Mouse (Mus musculus) A20 (cell line): ENCODE measurements around the gene Ttc23.

ENCODE experiments used
- DNase-seq: peaks from one replicate; pipeline ENCODE4 v3.0.0-alpha.2; 2011; ENCODE audit warnings: low read depth, low spot score

The Ttc23 gene

GRCm38 (mm10) chr7:67647277-67647676 lies at the start of gene Ttc23:
Gene Ttc23 (plus strand): TSS chr7:67647410.
- DNase-seq: no peak

- no peak for DNase-seq
Measured at GRCm38 (mm10) chr7:67598050-67598449, 49.2 kb upstream of the Ttc23 start.

GRCm38 (mm10) chr7:67605114-67605513 lies 42.1 kb upstream of the Ttc23 start:
- peak; percentile 8 for DNase-seq

- no peak for DNase-seq
Measured at GRCm38 (mm10) chr7:67606250-67606649, 41.0 kb upstream of the Ttc23 start.

GRCm38 (mm10) chr7:67607669-67608347 lies 39.4 kb upstream of the Ttc23 start:
- DNase-seq: no peak

GRCm38 (mm10) chr7:67608348-67609024 lies 38.7 kb upstream of the Ttc23 start:
- DNase-seq: no peak

- no peak for DNase-seq
Measured at GRCm38 (mm10) chr7:67613795-67614463, 33.3 kb upstream of the Ttc23 start.

GRCm38 (mm10) chr7:67614464-67614861 lies 32.7 kb upstream of the Ttc23 start:
- DNase-seq: no peak

GRCm38 (mm10) chr7:67616890-67617289 lies 30.3 kb upstream of the Ttc23 start:
- DNase-seq: no peak

- DNase-seq: no peak
Measured at GRCm38 (mm10) chr7:67617646-67618045, 29.6 kb upstream of the Ttc23 start.

- no peak for DNase-seq
Measured at GRCm38 (mm10) chr7:67618316-67618715, 28.9 kb upstream of the Ttc23 start.

- DNase-seq: peak; percentile 38
Measured at GRCm38 (mm10) chr7:67619836-67620235, 27.4 kb upstream of the Ttc23 start.

- no peak for DNase-seq
Measured at GRCm38 (mm10) chr7:67622151-67622550, 25.1 kb upstream of the Ttc23 start.

- no peak for DNase-seq
Measured at GRCm38 (mm10) chr7:67626671-67627070, 20.5 kb upstream of the Ttc23 start.

- peak; percentile 47 for DNase-seq
Measured at GRCm38 (mm10) chr7:67629681-67630080, 17.5 kb upstream of the Ttc23 start.

GRCm38 (mm10) chr7:67630817-67631216 lies 16.4 kb upstream of the Ttc23 start:
- peak; percentile 80 for DNase-seq

GRCm38 (mm10) chr7:67632380-67632779 lies 14.8 kb upstream of the Ttc23 start:
- peak; percentile 32 for DNase-seq

- DNase-seq: no peak
Measured at GRCm38 (mm10) chr7:67634210-67634609, 13.0 kb upstream of the Ttc23 start.

GRCm38 (mm10) chr7:67636161-67636560 lies 11.0 kb upstream of the Ttc23 start:
- no peak for DNase-seq

- DNase-seq: no peak
Measured at GRCm38 (mm10) chr7:67639006-67639405, 8.2 kb upstream of the Ttc23 start.

- DNase-seq: no peak
Measured at GRCm38 (mm10) chr7:67642955-67643354, 4.3 kb upstream of the Ttc23 start.

GRCm38 (mm10) chr7:67644291-67644690 lies 2.9 kb upstream of the Ttc23 start:
- no peak for DNase-seq
